Mouse (Mus musculus): ENCODE measurements at regions not wholly inside any gene's neighbourhood (a gene's known extent, or its start where the extent isn't known, plus 50 kb on each side); places are given as distances from the start of the nearest gene placed in this dataset.

- Histone ChIP-seq H3K4me1 (ENCODE audit: control insufficient read depth, insufficient read depth, low read length) (no peaks in the 10 kb centered on the region), H3K27ac (ENCODE audit: insufficient read depth, low read length) (no peak overlapping the region), H3K4me3 (ENCODE audit: insufficient read depth, low read length) (no peak overlapping the region)
- TF ChIP-seq POLR2A (IDR thresholded peaks at IDR 0.05; ENCODE audit: extremely low read depth, insufficient read depth, low read length) (no peak), CTCF (IDR thresholded peaks at IDR 0.05; ENCODE audit: extremely low read depth, insufficient read depth, low read length) (no peak)
Observed at GRCm38 (mm10) chr6:143536525-143537293, 369.7 kb downstream of the Etnk1 start.

- no peak for TF ChIP-seq CTCF (IDR thresholded peaks at IDR 0.05; ENCODE audit: extremely low read depth, insufficient read depth, low read length)
- TF ChIP-seq POLR2A (IDR thresholded peaks at IDR 0.05; ENCODE audit: extremely low read depth, insufficient read depth, low read length): no peak
- Histone ChIP-seq H3K4me3 (ENCODE audit: insufficient read depth, low read length) (no peak overlapping the region), H3K27ac (ENCODE audit: insufficient read depth, low read length) (no peak overlapping the region), H3K4me1 (ENCODE audit: control insufficient read depth, insufficient read depth, low read length) (no peaks in the 10 kb centered on the region)
Observed at GRCm38 (mm10) chr6:143547406-143547903, 380.4 kb downstream of the Etnk1 start.

GRCm38 (mm10) chr6:143554946-143555345 lies 387.9 kb downstream of the Etnk1 start:
- no peak overlapping the region for H3K27ac ChIP-seq (ENCODE audit: insufficient read depth, low read length)
- TF ChIP-seq POLR2A (IDR thresholded peaks at IDR 0.05; ENCODE audit: extremely low read depth, insufficient read depth, low read length) (no peak), CTCF (IDR thresholded peaks at IDR 0.05; ENCODE audit: extremely low read depth, insufficient read depth, low read length) (peak; percentile 29; the same call in 1 of the 2 replicates)
- H3K4me1 ChIP-seq (ENCODE audit: control insufficient read depth, insufficient read depth, low read length): peaks cover 2% of the 10 kb centered on the region; the same call in 1 of the 2 replicates
- H3K4me3 ChIP-seq (ENCODE audit: insufficient read depth, low read length): no peak overlapping the region

GRCm38 (mm10) chr6:143558046-143558884 lies 391.2 kb downstream of the Etnk1 start:
- Histone ChIP-seq H3K27ac (ENCODE audit: insufficient read depth, low read length) (no peak overlapping the region), H3K4me3 (ENCODE audit: insufficient read depth, low read length) (no peak overlapping the region), H3K4me1 (ENCODE audit: control insufficient read depth, insufficient read depth, low read length) (peaks cover 2% of the 10 kb centered on the region; the same call in 1 of the 2 replicates)
- TF ChIP-seq CTCF (IDR thresholded peaks at IDR 0.05; ENCODE audit: extremely low read depth, insufficient read depth, low read length): no peak
- TF ChIP-seq POLR2A (IDR thresholded peaks at IDR 0.05; ENCODE audit: extremely low read depth, insufficient read depth, low read length): no peak

- H3K4me3 ChIP-seq (ENCODE audit: insufficient read depth, low read length): no peak overlapping the region
- no peak overlapping the region for H3K27ac ChIP-seq (ENCODE audit: insufficient read depth, low read length)
- peaks cover under 1% of the 10 kb centered on the region; the same call in 1 of the 2 replicates for H3K4me1 ChIP-seq (ENCODE audit: control insufficient read depth, insufficient read depth, low read length)
- no peak for TF ChIP-seq POLR2A (IDR thresholded peaks at IDR 0.05; ENCODE audit: extremely low read depth, insufficient read depth, low read length)
- TF ChIP-seq CTCF (IDR thresholded peaks at IDR 0.05; ENCODE audit: extremely low read depth, insufficient read depth, low read length): no peak
Observed at GRCm38 (mm10) chr6:143559316-143559715, 392.3 kb downstream of the Etnk1 start.

- Histone ChIP-seq H3K4me1 (ENCODE audit: control insufficient read depth, insufficient read depth, low read length) (no peaks in the 10 kb centered on the region), H3K4me3 (ENCODE audit: insufficient read depth, low read length) (no peak overlapping the region), H3K27ac (ENCODE audit: insufficient read depth, low read length) (no peak overlapping the region)
- TF ChIP-seq POLR2A (IDR thresholded peaks at IDR 0.05; ENCODE audit: extremely low read depth, insufficient read depth, low read length) (no peak), CTCF (IDR thresholded peaks at IDR 0.05; ENCODE audit: extremely low read depth, insufficient read depth, low read length) (no peak)
Observed at GRCm38 (mm10) chr6:143561316-143562088, 394.5 kb downstream of the Etnk1 start.

- no peak for TF ChIP-seq POLR2A (IDR thresholded peaks at IDR 0.05; ENCODE audit: extremely low read depth, insufficient read depth, low read length)
- no peak for TF ChIP-seq CTCF (IDR thresholded peaks at IDR 0.05; ENCODE audit: extremely low read depth, insufficient read depth, low read length)
- H3K4me1 ChIP-seq (ENCODE audit: control insufficient read depth, insufficient read depth, low read length): no peaks in the 10 kb centered on the region
- no peak overlapping the region for H3K27ac ChIP-seq (ENCODE audit: insufficient read depth, low read length)
- no peak overlapping the region for H3K4me3 ChIP-seq (ENCODE audit: insufficient read depth, low read length)
Observed at GRCm38 (mm10) chr6:143571356-143572115, 404.5 kb downstream of the Etnk1 start.

GRCm38 (mm10) chr6:143579223-143579622 lies 412.2 kb downstream of the Etnk1 start:
- no peaks in the 10 kb centered on the region for H3K4me1 ChIP-seq (ENCODE audit: control insufficient read depth, insufficient read depth, low read length)
- no peak for TF ChIP-seq POLR2A (IDR thresholded peaks at IDR 0.05; ENCODE audit: extremely low read depth, insufficient read depth, low read length)
- TF ChIP-seq CTCF (IDR thresholded peaks at IDR 0.05; ENCODE audit: extremely low read depth, insufficient read depth, low read length): no peak
- H3K27ac ChIP-seq (ENCODE audit: insufficient read depth, low read length): no peak overlapping the region
- no peak overlapping the region for H3K4me3 ChIP-seq (ENCODE audit: insufficient read depth, low read length)

All from cortical plate, adult 2 months (tissue).